Mouse (Mus musculus): ENCODE data around the gene Junb. TPM values are rescaled to one million over a fixed set of nuclear protein-coding genes. Genes with fewer than 3 reads are reported as not detected.
A peak's percentile ranks its signal among the peaks of the same experiment; 100 is the strongest.

Junb gene
- polyA plus RNA-seq, 1 experiment from 2014 or later, result 5.9 TPM

GRCm38 (mm10) chr8:84986379-84986945 is 7.9 kb upstream of the Junb start:
- ATAC-seq (ENCODE audit: low FRiP score), result no peak
- WGBS, result 38% methylated on average over 8 of the region's 8 CpGs
- peak overlapping the region; percentile 77; the same call in 1 of the 2 replicates for H3K9ac ChIP-seq
- peak overlapping the region; percentile 100 for H3K4me2 ChIP-seq
- H3K4me3 ChIP-seq, result peak overlapping the region; percentile 48
- no peaks in the 10 kb centered on the region for H3K36me3 ChIP-seq
- peaks cover 46% of the 10 kb centered on the region for H3K4me1 ChIP-seq (replicated peaks)
- no peaks in the 10 kb centered on the region for H3K9me3 ChIP-seq
- peak overlapping the region; percentile 79 for H3K27ac ChIP-seq
- peaks cover 64% of the 10 kb centered on the region for H3K27me3 ChIP-seq

GRCm38 (mm10) chr8:84985684-84986378 is 7.3 kb upstream of the Junb start:
- WGBS, result 1% methylated on average over 52 of the region's 53 CpGs
- Histone ChIP-seq H3K9ac (peak overlapping the region; percentile 77), H3K27me3 (peaks cover 69% of the 10 kb centered on the region), H3K4me3 (peak overlapping the region; percentile 48), H3K4me1 (replicated peaks) (peaks cover 46% of the 10 kb centered on the region), H3K4me2 (peak overlapping the region; percentile 100), H3K9me3 (no peaks in the 10 kb centered on the region), H3K36me3 (no peaks in the 10 kb centered on the region), H3K27ac (peak overlapping the region; percentile 79)
- peak; percentile 34 for ATAC-seq (ENCODE audit: low FRiP score)

GRCm38 (mm10) chr8:84985049-84985683 is 6.6 kb upstream of the Junb start:
- peak overlapping the region; percentile 77 for H3K9ac ChIP-seq
- H3K36me3 ChIP-seq, result no peaks in the 10 kb centered on the region
- H3K4me1 ChIP-seq (replicated peaks), result peaks cover 51% of the 10 kb centered on the region
- H3K4me2 ChIP-seq, result peak overlapping the region; percentile 100
- under 1% methylated on average over 23 of the region's 23 CpGs for WGBS
- H3K9me3 ChIP-seq, result no peaks in the 10 kb centered on the region
- peak overlapping the region; percentile 79 for H3K27ac ChIP-seq
- H3K27me3 ChIP-seq, result peaks cover 76% of the 10 kb centered on the region
- peak overlapping the region; percentile 48 for H3K4me3 ChIP-seq
- ATAC-seq (ENCODE audit: low FRiP score), result no peak

GRCm38 (mm10) chr8:84984294-84985048 is 6.0 kb upstream of the Junb start:
- H3K36me3 ChIP-seq, result no peaks in the 10 kb centered on the region
- no peaks in the 10 kb centered on the region for H3K9me3 ChIP-seq
- WGBS, result 12% methylated on average over 16 of the region's 16 CpGs
- H3K4me1 ChIP-seq (replicated peaks), result peaks cover 53% of the 10 kb centered on the region
- H3K27ac ChIP-seq, result peak overlapping the region; percentile 62
- no peak for ATAC-seq (ENCODE audit: low FRiP score)
- no peak overlapping the region for H3K4me3 ChIP-seq
- H3K4me2 ChIP-seq, result peak overlapping the region; percentile 100
- peak overlapping the region; percentile 77 for H3K9ac ChIP-seq
- H3K27me3 ChIP-seq, result peaks cover 77% of the 10 kb centered on the region

GRCm38 (mm10) chr8:84982499-84983011 is 4.0 kb upstream of the Junb start:
- no peak overlapping the region for H3K9ac ChIP-seq
- 67% methylated on average over 3 of the region's 3 CpGs for WGBS

GRCm38 (mm10) chr8:84981644-84982498 is 3.4 kb upstream of the Junb start:
- peaks cover 74% of the 10 kb centered on the region for H3K4me1 ChIP-seq (replicated peaks)
- H3K36me3 ChIP-seq, result no peaks in the 10 kb centered on the region
- H3K4me3 ChIP-seq, result no peak overlapping the region
- H3K27me3 ChIP-seq, result peaks cover 67% of the 10 kb centered on the region
- no peaks in the 10 kb centered on the region for H3K9me3 ChIP-seq
- H3K4me2 ChIP-seq, result no peak overlapping the region
- H3K9ac ChIP-seq, result no peak overlapping the region
- 87% methylated on average over 15 of the region's 15 CpGs for WGBS
- ATAC-seq (ENCODE audit: low FRiP score), result no peak
- no peak overlapping the region; the same call in 1 of the 2 replicates for H3K27ac ChIP-seq

More at GRCm38 (mm10) chr8:84982499-84983011, 4.0 kb upstream of the Junb start:
- Histone ChIP-seq H3K27me3 (peaks cover 67% of the 10 kb centered on the region), H3K4me3 (no peak overlapping the region), H3K27ac (no peak overlapping the region), H3K9me3 (no peaks in the 10 kb centered on the region), H3K36me3 (no peaks in the 10 kb centered on the region), H3K4me1 (replicated peaks) (peaks cover 68% of the 10 kb centered on the region), H3K4me2 (no peak overlapping the region)
- ATAC-seq (ENCODE audit: low FRiP score), result no peak

GRCm38 (mm10) chr8:84980622-84981358 is 2.3 kb upstream of the Junb start:
- Histone ChIP-seq H3K4me3 (no peak overlapping the region), H3K9me3 (no peaks in the 10 kb centered on the region), H3K27ac (peak overlapping the region; percentile 64), H3K27me3 (peaks cover 60% of the 10 kb centered on the region), H3K4me1 (replicated peaks) (peaks cover 77% of the 10 kb centered on the region), H3K36me3 (no peaks in the 10 kb centered on the region), H3K4me2 (peak overlapping the region; percentile 30; the same call in 1 of the 2 replicates), H3K9ac (peak overlapping the region; percentile 46; the same call in 1 of the 2 replicates)
- whole genome bisulfite sequencing, result 32% methylated on average over 11 of the region's 11 CpGs
- ATAC-seq (ENCODE audit: low FRiP score), result no peak

GRCm38 (mm10) chr8:84979599-84980421 is 1.3 kb upstream of the Junb start:
- peaks cover 77% of the 10 kb centered on the region for H3K4me1 ChIP-seq (replicated peaks)
- 4% methylated on average over 37 of the region's 42 CpGs for WGBS

GRCm38 (mm10) chr8:84977435-84978247 is 877 bp downstream of the Junb start:
- H3K36me3 ChIP-seq, result peaks cover 21% of the 10 kb centered on the region
- peaks cover 38% of the 10 kb centered on the region for H3K27me3 ChIP-seq
- H3K9ac ChIP-seq, result peak overlapping the region; percentile 74
- peak overlapping the region; percentile 52 for H3K4me3 ChIP-seq
- H3K27ac ChIP-seq, result peak overlapping the region; percentile 77
- under 1% methylated on average over 70 of the region's 70 CpGs for WGBS
- no peak for ATAC-seq (ENCODE audit: low FRiP score)
- peak overlapping the region; percentile 91 for H3K4me2 ChIP-seq
- H3K4me1 ChIP-seq (replicated peaks), result peaks cover 79% of the 10 kb centered on the region
- H3K9me3 ChIP-seq, result no peaks in the 10 kb centered on the region

More at GRCm38 (mm10) chr8:84979599-84980421, 1.3 kb upstream of the Junb start:
- peak overlapping the region; percentile 91 for H3K4me2 ChIP-seq
- peaks cover 55% of the 10 kb centered on the region for H3K27me3 ChIP-seq
- H3K9ac ChIP-seq, result peak overlapping the region; percentile 53
- H3K9me3 ChIP-seq, result no peaks in the 10 kb centered on the region
- peaks cover 5% of the 10 kb centered on the region; the same call in 1 of the 2 replicates for H3K36me3 ChIP-seq
- ATAC-seq (ENCODE audit: low FRiP score), result peak; percentile 18
- peak overlapping the region; percentile 32 for H3K4me3 ChIP-seq
- H3K27ac ChIP-seq, result 0 out of 2 replicates have a peak overlapping the region, but pooled peaks have one; percentile 2
